12 mouse cellular contexts compared by ENCODE assay signal in the genomic region with DNA sequence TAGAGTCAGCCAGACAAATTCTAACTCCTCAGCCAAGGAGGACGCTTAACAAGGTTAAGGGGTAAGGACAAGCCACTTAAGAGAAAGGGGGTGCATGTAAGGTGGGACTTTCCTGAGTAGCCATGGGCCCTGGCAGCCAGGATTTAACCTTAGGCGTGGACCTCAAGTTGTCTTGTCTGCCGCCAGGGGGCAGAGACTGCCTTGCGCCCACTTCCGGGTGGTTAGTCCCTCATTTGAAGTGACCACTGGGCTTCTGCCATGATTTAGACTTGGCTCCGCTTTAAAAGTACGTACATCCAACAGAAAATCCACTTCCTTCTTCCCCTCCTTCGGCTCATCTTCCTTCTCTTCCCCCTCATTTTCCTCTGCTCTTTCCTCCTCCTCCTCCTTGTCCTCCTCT. TPM values are rescaled to one million over a fixed set of nuclear protein-coding genes. Genes with fewer than 3 reads are reported as not detected.
DNase-seq lines count a peak whose midpoint lies in the region; ATAC-seq and TF ChIP-seq lines count a peak whose summit lies in the region.
"Had no signal": no experiment of that assay in that cellular context is flagged by ENCODE, and none has a peak within 500 bp of the region (broad histone marks: within the 10 kb centered on the region; RNA-seq: fewer than 3 reads in every experiment).

No protein-coding gene starts in this region.

- no peak overlapping the region for H3K27ac ChIP-seq in heart, postnatal 0 days (ENCODE audit: low read depth)
- H3K27ac ChIP-seq in lung, postnatal 0 days (ENCODE audit: low read length) = no peak overlapping the region
- H3K27ac ChIP-seq: forebrain, embryonic 12.5 days had no signal

- 72% methylated on average over 8 of the region's 8 CpGs for WGBS in heart, postnatal 0 days
- 68% methylated on average over 8 of the region's 8 CpGs for WGBS in lung, postnatal 0 days

- no peak overlapping the region for H3K4me3 ChIP-seq in heart, postnatal 0 days (ENCODE audit: low read depth, low read length)
- H3K4me3 ChIP-seq in lung, postnatal 0 days (ENCODE audit: low read depth, low read length) = no peak overlapping the region
- H3K4me3 ChIP-seq: forebrain, embryonic 12.5 days; megakaryocyte, embryonic 14.5 days had no signal

- H3K9ac ChIP-seq in heart, postnatal 0 days (replicated peaks; ENCODE audit: low read depth, low read length) = no peak overlapping the region
- no peak overlapping the region for H3K9ac ChIP-seq in lung, postnatal 0 days (replicated peaks; ENCODE audit: low read depth)
- H3K9ac ChIP-seq: forebrain, embryonic 12.5 days had no signal

- TF ChIP-seq CTCF in heart, postnatal 0 days (IDR thresholded peaks at IDR 0.05; ENCODE audit: low read depth) = peak; percentile 39
- TF ChIP-seq CTCF in lung, postnatal 0 days (IDR thresholded peaks at IDR 0.05) = peak; percentile 64

- H3K4me2 ChIP-seq in heart, postnatal 0 days (ENCODE audit: low read depth, low read length) = no peak overlapping the region
- no peak overlapping the region for H3K4me2 ChIP-seq in lung, postnatal 0 days (replicated peaks; ENCODE audit: low read depth, low read length)
- H3K4me2 ChIP-seq: forebrain, embryonic 12.5 days had no signal

- H3K36me3 ChIP-seq in heart, postnatal 0 days (replicated peaks; ENCODE audit: control insufficient read depth, insufficient read depth, low read length) = no peaks in the 10 kb centered on the region
- H3K36me3 ChIP-seq in lung, postnatal 0 days (ENCODE audit: insufficient read depth, low read length) = no peaks in the 10 kb centered on the region
- H3K36me3 ChIP-seq: forebrain, embryonic 12.5 days had no signal

- TF ChIP-seq EP300 in heart, postnatal 0 days (IDR thresholded peaks at IDR 0.05; ENCODE audit: low read depth) = no peak
- TF ChIP-seq EP300 in lung, postnatal 0 days (IDR thresholded peaks at IDR 0.05) = no peak

- H3K27me3 ChIP-seq in heart, postnatal 0 days (ENCODE audit: control insufficient read depth, insufficient read depth, low read length) = no peaks in the 10 kb centered on the region
- 0 out of 2 replicates have a peak, but pooled peaks cover 3% of the 10 kb centered on the region for H3K27me3 ChIP-seq in lung, postnatal 0 days (replicated peaks; ENCODE audit: insufficient read depth, low read length)
- H3K27me3 ChIP-seq: forebrain, embryonic 12.5 days had no signal

- H3K4me1 ChIP-seq in heart, postnatal 0 days (ENCODE audit: control insufficient read depth, insufficient read depth) = no peaks in the 10 kb centered on the region
- H3K4me1 ChIP-seq in lung, postnatal 0 days (ENCODE audit: insufficient read depth, low read depth, low read length) = no peaks in the 10 kb centered on the region
- H3K4me1 ChIP-seq: forebrain, embryonic 12.5 days; megakaryocyte, embryonic 14.5 days had no signal

- no peak for DNase-seq in heart, postnatal 0 days (ENCODE audit: low spot score)
- DNase-seq in heart, adult 18-20 months = no peak
- no peak for DNase-seq in lung, postnatal 0 days (ENCODE audit: low spot score)
- no peak for DNase-seq in lung, postnatal 25 days (ENCODE audit: low spot score)
- DNase-seq in NIH3T3 (ENCODE audit: low read depth) = peak; percentile 69
- no peak for DNase-seq in spleen, adult 18-20 months
- DNase-seq: cerebellum, adult 11 months; thymus, adult 2 months had no signal

- no peak for ATAC-seq in heart, postnatal 0 days (ENCODE audit: insufficient read depth, low read depth)
- no peak for ATAC-seq in lung, postnatal 0 days
- ATAC-seq in megakaryocyte-erythroid progenitor cell, adult 5-6 weeks (replicated peaks; ENCODE audit: low FRiP score, low TSS enrichment, poor library complexity, severe bottlenecking) = 0 out of 2 replicates have a peak, but pooled peaks have one; percentile 43
- no peak for ATAC-seq in erythroblast, adult 5-6 weeks (replicated peaks; ENCODE audit: low FRiP score, poor library complexity, severe bottlenecking)

- H3K9me3 ChIP-seq in heart, postnatal 0 days (replicated peaks; ENCODE audit: control insufficient read depth, low read length) = no peaks in the 10 kb centered on the region
- H3K9me3 ChIP-seq in lung, postnatal 0 days (ENCODE audit: low read length) = no peaks in the 10 kb centered on the region
- H3K9me3 ChIP-seq: forebrain, embryonic 12.5 days had no signal

RNA-seq across cellular contexts. Expression of a gene that starts 53.8 kb away (rescaled TPM):
- 42.2 and 45.9 TPM in 2 replicates for total RNA-seq in heart, postnatal 0 days (2014; rRNA removed; ENCODE audit: low replicate concordance)
- 56.7 and 58.8 TPM in 2 replicates for polyA plus RNA-seq in heart, postnatal 0 days (2015; fragmentation: Nextera tagmentation; extraction: Ambion mirVana)
- 10 to 100 TPM; 22.8 to 39.0 TPM for total RNA-seq in heart, adult 18-20 months (2021)
- 68.4 and 70.8 TPM in 2 replicates for polyA plus RNA-seq in lung, postnatal 0 days (2015; fragmentation: Nextera tagmentation; extraction: Ambion mirVana)
- total RNA-seq in megakaryocyte-erythroid progenitor cell, adult 5-6 weeks (2014; fragmentation: Nextera tagmentation) = 207 and 252 TPM in 2 replicates
- 203 and 254 TPM in 2 replicates for total RNA-seq in megakaryocyte-erythroid progenitor cell, adult 5-6 weeks (2017)
- 1,174 and 1,226 TPM in 2 replicates for total RNA-seq in erythroblast, adult 5-6 weeks (2015; ENCODE audit: low replicate concordance)
- 299 and 335 TPM in 2 replicates for total RNA-seq in erythroblast, adult 5-6 weeks (2017; ENCODE audit: low replicate concordance)
